Mouse (Mus musculus) ES-CJ7 (cell line): Measurements from ENCODE around the gene Fbl.
A peak's percentile ranks its signal among the peaks of the same experiment; 100 is the strongest.
"Not testable (repeated sequence)": the region's sequence is repeated elsewhere in the genome, so short reads cannot be mapped to it uniquely, and the experiment has no call there.

Experiments used
- DNase-seq: peaks from one replicate; pipeline ENCODE4 v3.0.0; 2011; ENCODE audit warnings: low read depth, low spot score

Fbl gene

GRCm38 (mm10) chr7:28169489-28170422 lies at the start of gene Fbl:
Gene Fbl, plus strand, starts transcription at chr7:28169710.
- peak; percentile 95 for DNase-seq

GRCm38 (mm10) chr7:28129166-28129565 lies 40.3 kb upstream of the Fbl start, which contains the start of gene 9530053A07Rik:
Gene 9530053A07Rik, plus strand, starts transcription at chr7:28129466.
- no peak for DNase-seq

DNA sequence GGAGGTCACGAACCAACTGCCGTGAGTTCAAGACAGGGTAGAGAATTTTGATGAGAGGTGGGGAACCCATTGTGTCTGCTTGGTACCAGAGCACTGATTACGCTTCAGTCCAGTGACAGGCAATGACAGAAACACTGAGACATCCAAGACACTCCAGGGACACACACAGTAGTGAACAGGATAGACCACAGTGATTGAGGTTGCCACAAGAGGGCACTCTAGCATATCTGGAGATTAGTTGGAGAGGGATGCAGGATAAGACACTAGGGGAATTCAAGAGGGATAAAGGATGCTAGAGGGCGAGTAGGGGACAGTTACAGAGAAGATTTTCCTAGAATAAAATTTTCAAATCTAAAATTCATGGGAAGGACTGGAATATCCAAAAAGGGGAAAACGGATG lies 31.9 kb upstream of the Fbl start:
- peak; percentile 76 for DNase-seq

DNA sequence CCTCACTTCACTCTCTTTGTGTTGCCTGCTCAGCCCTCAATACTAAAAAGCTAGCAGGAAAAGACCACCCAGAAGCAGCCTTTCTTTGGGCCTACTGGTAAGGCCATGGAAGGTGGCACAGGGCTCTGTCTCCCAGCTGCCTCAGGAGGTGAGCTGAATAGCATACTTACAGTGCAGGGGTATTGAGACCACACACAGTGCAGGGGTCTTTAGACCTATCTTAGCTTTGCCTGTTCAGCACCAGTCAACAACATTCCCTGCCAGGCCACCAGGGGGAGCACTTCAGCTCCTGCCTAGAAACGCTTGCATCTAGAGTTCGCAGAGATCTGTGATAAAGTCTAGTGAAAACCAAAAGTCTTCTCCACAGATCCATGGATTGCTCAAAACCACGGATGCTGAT lies 21.2 kb upstream of the Fbl start:
- peak; percentile 91 for DNase-seq

GRCm38 (mm10) chr7:28149841-28150240 lies 19.7 kb upstream of the Fbl start:
- no peak for DNase-seq

DNA sequence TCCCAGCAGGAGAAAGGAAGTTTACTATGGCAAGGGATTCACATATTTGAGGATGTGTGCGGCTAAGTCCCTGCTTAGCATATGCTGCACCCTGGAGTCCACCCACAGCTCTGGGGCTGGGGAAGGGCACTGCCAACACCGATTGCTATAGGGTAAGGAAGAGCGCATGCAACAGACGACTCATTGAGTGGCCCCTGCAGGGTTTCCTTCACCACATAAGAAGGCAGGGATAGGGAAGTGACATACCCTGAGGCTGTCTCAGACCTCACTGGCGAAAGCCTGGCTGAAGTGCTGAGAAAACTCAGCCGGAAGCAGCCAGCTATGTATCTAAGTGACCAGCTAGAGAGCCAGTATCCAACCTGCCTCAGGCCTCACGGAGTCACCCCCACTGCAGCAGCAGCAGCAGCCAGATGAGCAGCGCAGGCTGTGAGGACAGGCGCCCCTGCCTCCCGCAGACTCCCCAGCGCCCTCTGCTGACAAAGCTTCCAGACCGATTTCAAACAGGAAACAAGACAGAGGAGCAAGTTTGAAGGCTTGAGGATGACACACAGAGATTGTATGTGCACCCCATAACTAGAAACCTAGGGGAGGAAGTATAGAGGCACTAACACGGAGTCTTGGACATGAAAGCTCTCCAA lies 17.8 kb upstream of the Fbl start:
- peak; percentile 54 for DNase-seq

- DNase-seq: not testable (repeated sequence)
Observed at GRCm38 (mm10) chr7:28153595-28153994, 15.9 kb upstream of the Fbl start.

DNA sequence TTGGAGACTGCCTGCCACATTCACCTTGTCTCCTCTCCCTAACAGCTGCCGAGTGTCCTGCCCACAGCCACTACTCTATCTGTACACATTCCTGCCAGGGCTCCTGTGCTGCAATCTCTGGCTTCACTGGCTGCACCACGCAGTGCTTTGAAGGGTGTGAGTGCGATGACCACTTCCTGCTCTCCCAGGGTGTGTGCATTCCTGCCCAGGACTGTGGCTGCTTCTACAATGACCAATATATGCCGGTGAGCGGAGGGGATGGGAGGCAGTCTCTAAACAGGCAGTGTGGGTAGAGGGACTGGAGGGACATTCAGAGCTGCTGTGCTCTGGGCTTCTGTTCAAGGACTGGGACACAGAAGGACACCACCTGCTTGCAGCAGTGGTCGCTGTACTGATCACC lies 10.2 kb upstream of the Fbl start:
- no peak for DNase-seq

DNA sequence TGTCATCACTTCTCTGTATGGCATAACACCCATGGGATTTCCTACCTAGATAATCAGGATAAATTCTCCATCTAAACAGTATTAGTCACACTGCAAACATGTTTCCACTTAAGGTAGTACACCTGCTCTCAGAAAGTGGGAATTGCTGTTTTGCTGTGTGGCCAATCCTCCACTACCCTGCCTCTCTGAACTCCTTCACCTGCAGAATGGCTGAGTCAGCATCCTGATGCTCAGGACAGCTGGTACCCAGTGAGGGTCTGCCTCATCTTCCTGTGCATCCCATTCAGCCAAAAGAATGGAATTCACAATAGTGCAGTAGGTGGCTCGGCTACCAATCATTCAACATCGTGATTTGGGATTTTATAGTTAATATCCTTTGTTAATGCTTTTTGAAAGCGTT lies 9.6 kb upstream of the Fbl start:
- no peak for DNase-seq

DNA sequence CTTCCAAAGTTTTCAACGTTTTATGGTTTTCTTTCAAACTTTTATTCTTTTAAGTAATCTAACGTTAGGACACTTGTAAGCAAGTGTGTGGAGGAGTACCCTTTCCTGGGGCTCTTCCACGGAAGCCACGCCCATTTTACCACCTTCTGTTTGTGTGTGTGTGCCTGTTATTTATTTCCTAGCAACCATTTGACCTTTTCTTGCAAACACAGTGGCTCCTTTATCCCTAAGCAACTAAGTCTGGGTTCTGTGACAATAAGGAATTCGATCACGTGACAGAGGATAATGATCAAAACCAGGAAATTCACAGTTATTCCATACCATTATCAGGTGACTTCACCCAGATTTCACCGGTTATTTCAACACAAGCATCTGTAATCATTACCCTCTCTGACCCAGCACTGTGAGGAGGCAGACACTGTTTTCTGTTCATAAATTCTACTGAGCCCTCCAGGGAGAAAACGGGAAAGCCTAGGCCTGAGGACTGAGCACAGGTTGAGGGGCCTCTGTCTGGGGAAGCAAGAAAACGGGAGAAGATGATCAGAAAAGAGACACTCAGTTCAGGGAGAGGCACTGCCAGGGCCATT lies 8.3 kb upstream of the Fbl start:
- DNase-seq: no peak

GRCm38 (mm10) chr7:28165406-28165805 lies 4.1 kb upstream of the Fbl start:
- DNase-seq: peak; percentile 63

GRCm38 (mm10) chr7:28168320-28169115 lies 992 bp upstream of the Fbl start:
- peak; percentile 87 for DNase-seq

GRCm38 (mm10) chr7:28175358-28175757 lies 5.8 kb downstream of the Fbl start:
- no peak for DNase-seq

GRCm38 (mm10) chr7:28179228-28179627 lies 9.7 kb downstream of the Fbl start, which contains the start of gene Dyrk1b:
Gene Dyrk1b, plus strand, starts transcription at chr7:28179469.
- peak; percentile 99 for DNase-seq

DNA sequence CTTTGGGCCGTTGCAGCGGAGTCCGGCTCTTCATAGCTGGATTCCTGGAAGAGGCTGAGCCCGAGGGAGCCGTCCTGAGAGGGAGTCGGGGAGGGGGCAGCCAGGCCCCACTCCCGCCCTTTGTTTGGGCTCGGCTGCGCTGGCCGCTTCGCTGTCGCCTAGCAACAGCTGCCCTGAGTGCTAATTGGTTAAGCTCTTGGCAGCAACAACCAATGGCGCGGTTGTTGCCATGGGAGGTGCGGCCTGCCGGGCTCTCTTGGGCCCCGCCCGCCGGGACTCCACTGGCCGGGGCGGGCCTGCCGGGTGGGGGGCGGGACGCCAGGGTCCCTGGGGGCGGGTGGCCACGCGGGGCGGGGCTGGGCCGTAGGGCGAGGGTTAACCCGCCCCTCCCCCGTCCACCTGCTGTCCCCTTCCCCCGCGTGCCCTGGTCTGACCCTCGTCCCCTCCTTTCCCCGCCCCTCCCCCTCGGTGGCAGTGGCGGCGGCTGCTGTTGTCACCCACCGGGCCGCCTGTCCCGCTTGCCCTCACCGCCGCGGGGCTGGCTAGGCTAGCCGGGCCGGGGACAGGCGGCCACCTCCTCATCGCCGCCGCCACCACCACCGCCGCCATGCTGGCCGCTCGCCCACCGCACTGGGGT lies 10.3 kb downstream of the Fbl start:
- peak; percentile 93 for DNase-seq

DNA sequence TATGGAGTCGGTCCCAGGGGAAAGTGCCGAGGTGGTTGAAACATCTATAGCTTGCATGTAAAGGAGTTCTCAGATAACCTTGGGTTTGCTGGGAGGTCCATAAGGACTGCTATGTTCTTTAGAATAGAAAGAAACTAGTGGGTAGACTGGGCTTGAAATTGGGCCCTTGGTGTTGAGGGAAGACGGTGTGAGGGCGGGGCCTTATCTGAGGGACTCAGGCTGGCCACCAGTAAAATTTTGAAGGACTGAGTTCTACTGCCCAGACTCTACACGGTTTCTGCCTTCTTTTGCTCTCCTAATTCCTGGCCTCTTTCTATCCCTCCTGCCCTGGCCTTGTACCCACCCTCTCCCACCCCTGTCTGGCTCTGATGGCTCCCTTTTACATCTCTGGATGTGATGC lies 11.4 kb downstream of the Fbl start:
- no peak for DNase-seq

DNA sequence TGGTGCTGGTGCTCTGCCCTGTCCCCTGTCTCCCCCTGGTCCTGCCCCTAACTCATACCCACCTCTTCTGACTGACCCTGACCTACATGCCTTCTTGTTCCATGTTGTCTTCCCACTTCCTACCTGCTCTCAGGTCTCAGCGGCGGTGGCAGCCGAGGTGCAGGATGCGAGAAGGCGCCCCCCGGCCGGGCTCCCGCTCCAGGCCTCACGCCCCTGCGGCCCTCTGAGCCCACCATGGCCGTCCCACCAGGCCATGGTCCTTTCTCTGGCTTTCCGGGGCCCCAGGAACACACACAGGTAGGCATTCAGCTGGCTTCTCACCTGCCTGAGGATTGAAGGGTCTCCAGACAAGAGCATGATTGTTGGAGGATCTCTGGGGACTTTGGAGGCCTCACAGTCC lies 11.9 kb downstream of the Fbl start:
- no peak for DNase-seq

- no peak for DNase-seq
Observed at GRCm38 (mm10) chr7:28182320-28182719, 12.8 kb downstream of the Fbl start.

DNA sequence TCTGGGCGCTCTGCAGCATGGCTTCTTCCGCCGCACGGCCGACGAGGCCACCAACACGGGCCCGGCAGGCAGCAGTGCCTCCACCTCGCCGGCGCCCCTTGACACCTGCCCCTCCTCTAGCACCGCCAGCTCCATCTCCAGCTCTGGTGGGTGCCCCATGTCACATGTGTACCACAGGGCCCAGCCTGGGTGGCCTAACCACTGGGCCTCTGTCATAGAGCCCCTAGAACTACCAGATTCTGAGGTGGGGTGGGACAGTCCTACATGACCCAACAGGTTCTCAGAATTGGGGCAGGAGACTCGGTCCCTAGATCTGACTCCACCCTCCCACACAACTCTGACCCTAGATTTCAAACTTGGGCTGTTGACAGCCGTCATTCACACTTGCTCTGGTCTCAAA lies 16.4 kb downstream of the Fbl start:
- DNase-seq: no peak

DNA sequence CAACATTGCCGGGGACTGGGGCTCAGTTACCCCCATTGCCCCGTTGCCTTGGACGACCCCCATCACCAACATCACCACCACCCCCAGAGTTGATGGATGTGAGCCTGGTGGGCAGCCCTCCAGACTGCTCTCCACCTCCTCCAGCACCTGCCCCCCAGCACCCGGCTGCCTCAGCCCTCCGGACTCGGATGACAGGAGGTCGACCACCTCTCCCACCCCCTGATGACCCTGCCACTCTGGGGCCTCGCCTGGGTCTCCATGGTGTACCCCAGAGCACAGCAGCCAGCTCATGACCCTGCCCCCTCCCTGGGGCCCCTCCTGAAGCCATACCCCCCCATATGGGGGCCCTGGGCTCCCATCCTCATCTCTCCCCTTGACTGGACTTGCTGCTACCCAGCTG lies 17.1 kb downstream of the Fbl start:
- DNase-seq: no peak

DNA sequence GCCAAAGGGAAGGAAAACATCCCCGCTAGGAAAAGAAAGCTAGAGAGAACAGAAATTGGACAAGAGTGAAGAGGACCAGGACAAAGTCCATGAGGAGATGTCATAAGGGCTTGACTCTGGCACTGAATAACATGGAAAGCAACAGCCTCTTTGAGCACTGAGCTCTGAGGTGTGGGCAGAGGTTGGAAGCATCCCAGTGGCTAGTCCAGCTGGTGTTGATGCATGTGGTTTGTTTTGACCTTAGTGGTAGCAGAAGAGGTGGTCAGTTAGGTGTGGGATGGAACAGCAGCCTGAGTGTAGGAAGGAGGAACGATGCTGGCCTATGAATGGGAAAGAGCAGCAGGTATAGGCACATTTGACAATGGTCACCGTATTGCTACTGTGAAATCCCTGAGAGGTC lies 22.0 kb downstream of the Fbl start:
- DNase-seq: no peak
